Mouse (Mus musculus) erythroblast, embryonic 14.5 days (primary cell): ENCODE measurements around the gene Il17rd.

ENCODE experiments used
- GATA1 ChIP-seq: IDR thresholded peaks from 2 replicates; pipeline ENCODE4 v1.6.1; 2012; ENCODE audit warnings: low read length, inconsistent platforms, mixed read lengths
- TAL1 ChIP-seq: IDR thresholded peaks from 3 replicates; pipeline ENCODE4 v1.6.1; 2012; ENCODE audit warnings: low read length, inconsistent platforms, mixed read lengths

DNA sequence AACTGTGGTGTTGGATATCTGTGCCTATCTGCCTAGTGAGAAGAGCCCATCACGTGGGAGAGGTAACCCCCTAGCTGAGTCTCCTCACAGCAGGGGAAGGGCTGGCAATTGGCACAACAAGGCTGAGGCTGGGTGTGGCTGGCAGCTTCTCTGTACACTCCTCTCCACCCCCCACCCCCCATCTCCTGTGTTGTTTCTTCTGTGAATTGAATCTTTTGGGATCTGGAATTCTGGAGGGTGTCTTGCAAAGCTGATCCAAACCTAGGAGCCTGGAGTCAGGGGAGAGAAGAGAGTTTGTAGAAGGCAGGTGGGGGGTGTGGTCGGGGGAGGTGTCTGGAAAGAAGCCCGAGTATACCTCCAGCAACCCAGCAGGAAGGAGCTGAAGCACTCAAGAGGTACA, 102.7 kb downstream of the Il17rd start:
- TF ChIP-seq TAL1, result no peak
- TF ChIP-seq GATA1, result no peak
